Mouse (Mus musculus): Measurements from ENCODE around the gene Eml5.

The Eml5 gene

GRCm38 (mm10) chr12:98900881-98901801 is at the start of gene Eml5:
Eml5 (minus strand) TSS chr12:98901484.
- peak; percentile 52 to 54 for DNase-seq (ENCODE audit: low spot score in 2 of 2)

GRCm38 (mm10) chr12:98932856-98933255 is 31.6 kb upstream of the Eml5 start:
- no peak for DNase-seq (ENCODE audit: low spot score in 2 of 2)

- DNase-seq (ENCODE audit: low spot score in 2 of 2): no peak
These were observed 31.2 kb upstream of the Eml5 start for GRCm38 (mm10) chr12:98932441-98932840.

GRCm38 (mm10) chr12:98931174-98931573 is 29.9 kb upstream of the Eml5 start:
- DNase-seq (ENCODE audit: low spot score in 2 of 2): no peak

GRCm38 (mm10) chr12:98920194-98920991 is 19.1 kb upstream of the Eml5 start, which contains the start of gene Ttc8:
Ttc8 (plus strand) TSS chr12:98920574.
- DNase-seq (ENCODE audit: low spot score in 2 of 2): peak; percentile 86 to 87

DNA sequence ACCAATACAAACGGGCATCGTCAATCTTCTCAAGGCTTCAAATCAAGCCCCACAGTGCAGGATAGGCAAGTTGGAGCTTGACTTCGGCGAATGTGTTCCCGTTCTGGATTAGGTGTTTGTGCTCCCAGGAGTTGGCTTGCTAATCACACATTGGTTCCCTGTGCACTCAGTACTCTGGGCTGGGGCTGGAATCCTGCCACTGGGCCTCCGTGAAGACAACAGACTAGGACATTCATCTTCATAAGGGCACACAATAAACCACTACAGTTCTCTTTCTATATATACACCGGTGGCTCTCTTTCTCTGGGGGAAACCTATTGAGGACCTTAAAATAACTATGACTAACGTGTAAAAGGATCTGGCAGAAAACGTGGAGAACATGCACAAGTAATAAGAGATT is 8.8 kb upstream of the Eml5 start:
- DNase-seq (ENCODE audit: low spot score in 2 of 2): no peak

- DNase-seq (ENCODE audit: low spot score in 2 of 2): no peak
These were observed 4.2 kb upstream of the Eml5 start for GRCm38 (mm10) chr12:98905466-98905865.

GRCm38 (mm10) chr12:98900341-98900880 is 873 bp downstream of the Eml5 start:
- DNase-seq (ENCODE audit: low spot score in 2 of 2): no peak

GRCm38 (mm10) chr12:98899676-98900075 is 1.6 kb downstream of the Eml5 start:
- DNase-seq (ENCODE audit: low spot score in 2 of 2): no peak

- DNase-seq (ENCODE audit: low spot score in 2 of 2): no peak
These were observed 4.5 kb downstream of the Eml5 start for GRCm38 (mm10) chr12:98896761-98897160.

DNA sequence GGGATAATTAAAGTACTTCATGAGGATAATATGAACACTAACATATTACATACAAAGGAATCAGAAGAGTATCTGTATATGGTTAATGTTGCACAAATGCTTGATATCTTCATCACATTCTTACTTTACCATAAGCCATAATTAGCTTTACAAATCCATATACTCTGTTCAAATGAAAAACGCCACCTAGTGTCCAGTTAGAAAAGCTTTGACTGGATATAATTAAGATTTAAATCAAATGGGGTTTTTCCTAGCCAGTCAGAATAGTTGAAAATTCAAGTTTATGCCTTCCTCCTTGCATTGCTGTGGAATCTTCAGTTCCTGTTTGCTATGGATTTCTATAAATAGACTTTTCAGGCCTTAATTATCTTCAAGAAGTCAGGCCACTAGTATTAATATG is 16.8 kb downstream of the Eml5 start:
- no peak for DNase-seq (ENCODE audit: low spot score in 2 of 2)

- no peak for DNase-seq (ENCODE audit: low spot score in 2 of 2)
These were observed 19.5 kb downstream of the Eml5 start for GRCm38 (mm10) chr12:98881796-98882195.

DNA sequence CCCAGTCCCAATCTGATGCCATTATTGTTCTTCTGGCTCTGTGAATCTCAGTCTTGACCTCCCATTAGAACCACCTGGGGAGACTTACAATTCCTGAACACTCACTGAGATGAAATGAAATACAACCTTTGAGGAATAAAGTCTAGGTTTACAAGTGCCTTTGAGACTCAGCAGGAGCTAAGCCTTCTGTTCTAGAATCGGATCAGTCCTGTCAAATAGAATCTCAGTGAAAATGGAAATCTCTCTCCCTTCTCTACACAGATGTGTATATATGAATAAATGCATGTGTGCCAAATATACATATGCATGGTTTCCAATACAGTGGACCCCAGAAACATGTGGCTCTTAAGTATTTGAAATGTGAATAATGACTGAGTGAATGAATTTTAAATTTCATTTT is 22.6 kb downstream of the Eml5 start:
- no peak for DNase-seq (ENCODE audit: low spot score in 2 of 2)

- no peak for DNase-seq (ENCODE audit: low spot score in 2 of 2)
These were observed 26.1 kb downstream of the Eml5 start for GRCm38 (mm10) chr12:98875216-98875615.

GRCm38 (mm10) chr12:98872836-98873235 is 28.4 kb downstream of the Eml5 start:
- DNase-seq (ENCODE audit: low spot score in 2 of 2): no peak

- DNase-seq (ENCODE audit: low spot score in 2 of 2): no peak
These were observed 37.8 kb downstream of the Eml5 start for GRCm38 (mm10) chr12:98863436-98863835.

GRCm38 (mm10) chr12:98860316-98860715 is 41.0 kb downstream of the Eml5 start:
- no peak for DNase-seq (ENCODE audit: low spot score in 2 of 2)

DNA sequence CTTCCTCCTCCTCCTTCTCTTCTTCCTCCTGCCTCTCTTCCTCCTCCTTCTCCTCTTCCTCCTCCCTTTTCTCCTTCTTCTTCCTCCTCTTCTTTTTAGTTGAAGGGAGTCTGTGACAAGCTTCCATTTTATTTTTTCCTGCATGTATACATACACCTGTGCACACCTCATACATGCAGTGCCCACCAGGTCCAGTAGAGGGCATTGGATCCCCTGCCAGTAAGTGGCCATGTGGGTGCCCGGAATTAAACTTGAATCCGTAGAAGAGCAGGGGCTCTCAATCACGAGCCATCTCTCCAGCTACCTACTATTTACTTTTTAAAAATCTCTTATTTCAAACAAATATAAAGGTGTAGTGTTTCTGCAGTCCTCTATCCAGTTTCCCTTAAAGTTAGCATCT is 50.5 kb downstream of the Eml5 start:
- peak in 1 of 2 experiments; percentile 14 for DNase-seq (ENCODE audit: low spot score in 2 of 2)

DNA sequence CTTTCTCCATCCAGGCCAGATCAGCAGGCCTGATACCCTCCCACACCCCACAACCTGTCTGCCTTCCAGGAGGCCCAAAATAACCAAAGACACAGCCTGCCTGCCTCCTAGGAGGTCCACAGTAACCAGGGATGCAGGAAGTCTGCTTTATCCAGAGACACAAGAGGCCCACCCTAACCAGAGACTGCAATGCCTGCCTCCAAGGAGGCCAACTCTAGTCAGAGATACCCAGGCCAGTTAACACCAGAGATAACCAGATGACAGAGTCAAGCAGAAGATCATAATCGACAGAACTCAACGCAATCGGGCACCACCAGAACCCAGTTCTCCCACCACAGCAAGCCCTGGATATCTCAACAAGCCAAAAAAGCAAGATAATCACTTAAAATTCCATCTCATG is 56.5 kb downstream of the Eml5 start:
- DNase-seq (ENCODE audit: low spot score in 2 of 2): no peak

DNA sequence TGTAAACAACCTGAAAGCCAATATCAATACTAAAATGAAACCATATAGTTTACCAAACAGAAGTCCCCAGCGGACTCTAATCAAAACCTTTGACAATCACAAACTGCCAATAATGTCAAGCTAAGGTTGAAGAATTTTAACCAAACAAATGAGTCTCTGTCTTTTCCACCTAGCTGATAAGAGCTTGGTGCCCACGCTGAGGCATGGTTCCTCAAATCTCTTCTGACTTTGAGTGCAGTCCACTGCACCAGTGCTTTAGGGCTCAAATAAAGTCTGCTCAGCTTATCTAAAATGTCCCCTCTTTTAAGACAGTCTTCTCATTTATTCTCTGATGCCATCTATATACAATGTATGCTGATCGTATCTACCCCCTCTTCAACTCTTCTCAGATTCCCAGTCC is 61.1 kb downstream of the Eml5 start:
- DNase-seq (ENCODE audit: low spot score in 2 of 2): no peak

DNA sequence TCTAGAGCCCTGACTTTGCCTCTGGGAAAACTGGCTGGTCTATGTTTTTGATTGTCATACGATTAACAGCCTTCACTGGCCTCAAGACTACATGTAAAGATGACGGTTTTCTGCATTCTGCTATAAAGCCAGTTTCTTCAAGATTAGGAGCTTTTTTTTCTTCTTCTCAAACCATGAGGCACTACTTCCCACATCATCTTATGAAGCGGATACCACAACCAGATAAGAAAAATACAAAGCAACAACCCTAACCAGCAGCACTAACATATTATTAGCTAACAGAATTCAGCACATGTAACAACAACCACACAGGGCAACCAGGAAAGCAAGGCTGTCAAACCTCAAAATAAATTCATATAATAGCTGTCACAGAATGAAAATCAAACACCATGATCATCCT is 63.3 kb downstream of the Eml5 start:
- no peak for DNase-seq (ENCODE audit: low spot score in 2 of 2)

DNA sequence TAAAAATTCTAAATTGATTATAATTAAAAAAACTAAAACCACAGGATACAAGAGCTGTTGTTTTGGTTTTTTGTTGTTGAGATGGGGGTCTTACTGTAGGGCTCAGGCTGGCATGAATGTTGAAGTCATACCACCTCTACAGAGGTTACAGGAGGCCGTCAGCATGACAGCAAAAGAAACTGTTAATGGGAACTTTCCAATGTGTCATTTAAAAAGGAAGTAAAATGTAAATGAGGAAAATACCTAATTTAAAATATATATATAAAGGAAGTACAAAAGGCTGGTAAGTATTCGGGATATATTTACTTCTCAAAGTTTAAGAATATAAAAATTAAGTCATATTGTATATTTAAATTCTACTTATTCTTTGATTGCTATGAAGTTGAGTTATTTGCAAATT is 65.8 kb downstream of the Eml5 start:
- no peak for DNase-seq (ENCODE audit: low spot score in 2 of 2)

Measured in frontal cortex, postnatal 25 days (tissue).